Mouse (Mus musculus): Measurements from ENCODE around the gene Entpd1. TPM values are rescaled to one million over a fixed set of nuclear protein-coding genes. Genes with fewer than 3 reads are reported as not detected.
"Not testable (repeated sequence)": the region's sequence is repeated elsewhere in the genome, so short reads cannot be mapped to it uniquely, and the experiment has no call there.

Gene Entpd1
- total and polyA plus RNA-seq, 3 experiments: 0.33 TPM; not detected in 2

- DNase-seq (ENCODE audit: low spot score): no peak
These were observed 3.9 kb downstream of the Entpd1 start for GRCm38 (mm10) chr19:40616021-40616420.

GRCm38 (mm10) chr19:40621616-40622015 is 9.4 kb downstream of the Entpd1 start:
- not testable (repeated sequence) for H3K4me3 ChIP-seq (ENCODE audit: low read depth, low read length); ATAC-seq (ENCODE audit: extremely low read depth, insufficient number of reproducible peaks, low FRiP score, poor library complexity, severe bottlenecking); H3K36me3 ChIP-seq (replicated peaks); H3K4me1 ChIP-seq (ENCODE audit: insufficient read depth, low read depth, low read length); DNase-seq (ENCODE audit: low spot score); H3K9me3 ChIP-seq (replicated peaks)
- peaks cover 16% of the 10 kb centered on the region for H3K27me3 ChIP-seq (ENCODE audit: insufficient read depth, low read length)

More at GRCm38 (mm10) chr19:40616021-40616420, 3.9 kb downstream of the Entpd1 start:
- Histone ChIP-seq H3K27me3 (ENCODE audit: insufficient read depth, low read length) (peaks cover 30% of the 10 kb centered on the region), H3K4me1 (ENCODE audit: insufficient read depth, low read depth, low read length) (peaks cover 11% of the 10 kb centered on the region), H3K4me3 (ENCODE audit: low read depth, low read length) (no peak overlapping the region), H3K36me3 (replicated peaks) (no peaks in the 10 kb centered on the region), H3K9me3 (replicated peaks) (no peaks in the 10 kb centered on the region)
- TF ChIP-seq CTCF (IDR thresholded peaks at IDR 0.05; ENCODE audit: low read depth, low read length) (no peak), GATA1 (IDR thresholded peaks at IDR 0.05; ENCODE audit: borderline replicate concordance, low read length) (no peak), GATA2 (IDR thresholded peaks at IDR 0.05; ENCODE audit: borderline replicate concordance, low read depth, low read length) (no peak), POLR2AphosphoS5 (IDR thresholded peaks at IDR 0.05; ENCODE audit: insufficient replicate concordance, low read depth, low read length) (no peak), TAL1 (conservative IDR thresholded peaks at IDR 0.05; ENCODE audit: low read depth, low read length) (no peak)
- ATAC-seq (ENCODE audit: extremely low read depth, insufficient number of reproducible peaks, low FRiP score, poor library complexity, severe bottlenecking): no peak

GRCm38 (mm10) chr19:40625935-40626334 is 13.8 kb downstream of the Entpd1 start:
- H3K36me3 ChIP-seq (replicated peaks): no peaks in the 10 kb centered on the region
- TF ChIP-seq CTCF (IDR thresholded peaks at IDR 0.05; ENCODE audit: low read depth, low read length) (no peak), GATA1 (IDR thresholded peaks at IDR 0.05; ENCODE audit: borderline replicate concordance, low read length) (no peak), GATA2 (IDR thresholded peaks at IDR 0.05; ENCODE audit: borderline replicate concordance, low read depth, low read length) (no peak), TAL1 (conservative IDR thresholded peaks at IDR 0.05; ENCODE audit: low read depth, low read length) (no peak), POLR2AphosphoS5 (IDR thresholded peaks at IDR 0.05; ENCODE audit: insufficient replicate concordance, low read depth, low read length) (no peak)
- DNase-seq (ENCODE audit: low spot score) (no peak), ATAC-seq (ENCODE audit: extremely low read depth, insufficient number of reproducible peaks, low FRiP score, poor library complexity, severe bottlenecking) (no peak)
- H3K4me3 ChIP-seq (ENCODE audit: low read depth, low read length): no peak overlapping the region
- H3K27me3 ChIP-seq (ENCODE audit: insufficient read depth, low read length): peaks cover 5% of the 10 kb centered on the region
- no peaks in the 10 kb centered on the region for H3K4me1 ChIP-seq (ENCODE audit: insufficient read depth, low read depth, low read length)
- H3K9me3 ChIP-seq (replicated peaks): no peaks in the 10 kb centered on the region

GRCm38 (mm10) chr19:40628950-40629349 is 16.8 kb downstream of the Entpd1 start:
- Histone ChIP-seq H3K9me3 (replicated peaks) (no peaks in the 10 kb centered on the region), H3K36me3 (replicated peaks) (no peaks in the 10 kb centered on the region), H3K27me3 (ENCODE audit: insufficient read depth, low read length) (peaks cover 10% of the 10 kb centered on the region), H3K4me1 (ENCODE audit: insufficient read depth, low read depth, low read length) (no peaks in the 10 kb centered on the region), H3K4me3 (ENCODE audit: low read depth, low read length) (no peak overlapping the region)
- ATAC-seq (ENCODE audit: extremely low read depth, insufficient number of reproducible peaks, low FRiP score, poor library complexity, severe bottlenecking): no peak
- TF ChIP-seq CTCF (IDR thresholded peaks at IDR 0.05; ENCODE audit: low read depth, low read length): no peak
- TF ChIP-seq TAL1 (conservative IDR thresholded peaks at IDR 0.05; ENCODE audit: low read depth, low read length): no peak
- TF ChIP-seq POLR2AphosphoS5 (IDR thresholded peaks at IDR 0.05; ENCODE audit: insufficient replicate concordance, low read depth, low read length): no peak
- TF ChIP-seq GATA1 (IDR thresholded peaks at IDR 0.05; ENCODE audit: borderline replicate concordance, low read length): no peak
- TF ChIP-seq GATA2 (IDR thresholded peaks at IDR 0.05; ENCODE audit: borderline replicate concordance, low read depth, low read length): no peak
- DNase-seq (ENCODE audit: low spot score): no peak

GRCm38 (mm10) chr19:40630096-40630495 is 17.9 kb downstream of the Entpd1 start:
- Histone ChIP-seq H3K4me1 (ENCODE audit: insufficient read depth, low read depth, low read length) (no peaks in the 10 kb centered on the region), H3K9me3 (replicated peaks) (no peaks in the 10 kb centered on the region), H3K4me3 (ENCODE audit: low read depth, low read length) (no peak overlapping the region), H3K36me3 (replicated peaks) (no peaks in the 10 kb centered on the region), H3K27me3 (ENCODE audit: insufficient read depth, low read length) (peaks cover 10% of the 10 kb centered on the region)
- no peak for DNase-seq (ENCODE audit: low spot score)
- TF ChIP-seq TAL1 (conservative IDR thresholded peaks at IDR 0.05; ENCODE audit: low read depth, low read length) (no peak), GATA2 (IDR thresholded peaks at IDR 0.05; ENCODE audit: borderline replicate concordance, low read depth, low read length) (no peak), GATA1 (IDR thresholded peaks at IDR 0.05; ENCODE audit: borderline replicate concordance, low read length) (no peak)
- no peak for ATAC-seq (ENCODE audit: extremely low read depth, insufficient number of reproducible peaks, low FRiP score, poor library complexity, severe bottlenecking)

GRCm38 (mm10) chr19:40630606-40631005 is 18.4 kb downstream of the Entpd1 start:
- ATAC-seq (ENCODE audit: extremely low read depth, insufficient number of reproducible peaks, low FRiP score, poor library complexity, severe bottlenecking) (no peak), DNase-seq (ENCODE audit: low spot score) (no peak)
- Histone ChIP-seq H3K4me3 (ENCODE audit: low read depth, low read length) (no peak overlapping the region), H3K4me1 (ENCODE audit: insufficient read depth, low read depth, low read length) (no peaks in the 10 kb centered on the region), H3K27me3 (ENCODE audit: insufficient read depth, low read length) (peaks cover 10% of the 10 kb centered on the region), H3K36me3 (replicated peaks) (no peaks in the 10 kb centered on the region), H3K9me3 (replicated peaks) (no peaks in the 10 kb centered on the region)
- TF ChIP-seq GATA2 (IDR thresholded peaks at IDR 0.05; ENCODE audit: borderline replicate concordance, low read depth, low read length): no peak

GRCm38 (mm10) chr19:40632193-40632592 is 20.0 kb downstream of the Entpd1 start:
- Histone ChIP-seq H3K36me3 (replicated peaks) (no peaks in the 10 kb centered on the region), H3K9me3 (replicated peaks) (no peaks in the 10 kb centered on the region), H3K4me3 (ENCODE audit: low read depth, low read length) (no peak overlapping the region), H3K27me3 (ENCODE audit: insufficient read depth, low read length) (peaks cover 12% of the 10 kb centered on the region), H3K4me1 (ENCODE audit: insufficient read depth, low read depth, low read length) (peaks cover 3% of the 10 kb centered on the region; the same call in 1 of the 2 replicates)
- ATAC-seq (ENCODE audit: extremely low read depth, insufficient number of reproducible peaks, low FRiP score, poor library complexity, severe bottlenecking) (no peak), DNase-seq (ENCODE audit: low spot score) (no peak)
- TF ChIP-seq GATA2 (IDR thresholded peaks at IDR 0.05; ENCODE audit: borderline replicate concordance, low read depth, low read length) (no peak), CTCF (IDR thresholded peaks at IDR 0.05; ENCODE audit: low read depth, low read length) (no peak), TAL1 (conservative IDR thresholded peaks at IDR 0.05; ENCODE audit: low read depth, low read length) (no peak), POLR2AphosphoS5 (IDR thresholded peaks at IDR 0.05; ENCODE audit: insufficient replicate concordance, low read depth, low read length) (no peak), GATA1 (IDR thresholded peaks at IDR 0.05; ENCODE audit: borderline replicate concordance, low read length) (no peak)

All from G1E (cell line).